Mouse (Mus musculus) kidney, postnatal 0 days (tissue): ENCODE data around the gene Ift122. TPM values are rescaled to one million over a fixed set of nuclear protein-coding genes. Genes with fewer than 3 reads are reported as not detected.
"Not testable (repeated sequence)": the region's sequence is repeated elsewhere in the genome, so short reads cannot be mapped to it uniquely, and the experiment has no call there.

ENCODE experiments used
- ATAC-seq: fragments of 200-750 bp; cut with Nextera tagmentation; replicated peaks from 2 replicates; pipeline ENCODE4 v1.8.0; 2017; ENCODE audit warnings: low read depth, moderate number of reproducible peaks, moderate TSS enrichment, moderate library complexity; ENCODE audit not compliant: low FRiP score
- DNase-seq: peaks from one replicate; pipeline ENCODE4 v3.0.0-alpha.2; 2016; ENCODE audit warnings: low spot score
- H3K27ac ChIP-seq: fragments of 300-500 bp; sonication (generic); 2 replicates; pipeline ENCODE4 v1.5.1; 2014; ENCODE audit warnings: mild to moderate bottlenecking
- H3K27me3 ChIP-seq: fragments of 300-500 bp; sonication (generic); 2 replicates; pipeline ENCODE4 v1.6.1; 2014; ENCODE audit warnings: low read length, mixed read lengths; ENCODE audit not compliant: insufficient read depth
- H3K36me3 ChIP-seq: fragments of 300-500 bp; sonication (generic); 2 replicates; pipeline ENCODE4 v1.6.1; 2014; ENCODE audit warnings: low read length, mixed read lengths; ENCODE audit not compliant: insufficient read depth
- H3K4me1 ChIP-seq: fragments of 300-500 bp; sonication (generic); replicated peaks from 2 replicates; pipeline ENCODE4 v1.6.1; 2014; ENCODE audit warnings: antibody characterized with exemption, low read length, mixed read lengths; ENCODE audit not compliant: insufficient read depth
- H3K4me2 ChIP-seq: fragments of 300-500 bp; sonication (generic); 2 replicates; pipeline ENCODE4 v1.6.1; 2014; ENCODE audit warnings: mild to moderate bottlenecking, low read length, moderate library complexity, mixed read lengths
- H3K4me3 ChIP-seq: fragments of 300-500 bp; sonication (generic); replicated peaks from 2 replicates; pipeline ENCODE4 v1.5.1; 2014; ENCODE audit warnings: low read depth, low read length
- H3K9ac ChIP-seq: fragments of 300-500 bp; sonication (generic); 2 replicates; pipeline ENCODE4 v1.6.1; 2014; ENCODE audit warnings: low read depth, low read length
- H3K9me3 ChIP-seq: fragments of 300-500 bp; sonication (generic); replicated peaks from 2 replicates; pipeline ENCODE4 v1.6.1; 2016; ENCODE audit warnings: low read length, inconsistent platforms, mixed read lengths
- CTCF ChIP-seq: IDR thresholded peaks from 2 replicates; pipeline ENCODE4 v1.5.1; 2016; ENCODE audit warnings: antibody characterized with exemption, low read depth, mild to moderate bottlenecking, moderate library complexity
- WGBS: fragments of 180-500 bp; shearing (Covaris S2); extraction: QIAGEN DNeasy Blood & Tissue Kit; methylation state at CpG from one replicate; pipeline ENCODE4 v1.1.7; 2014; 5-methylcytosine and 5-hydroxymethylcytosine counted together
- polyA plus RNA-seq: library from polyadenylated mRNA; unstranded; fragments of >200 nt; fragmentation: Nextera tagmentation; extraction: Ambion mirVana; gene quantifications from 2 replicates; pipeline ENCODE4 v1.2.1, GENCODE M21; 2015

Ift122 gene
- polyA plus RNA-seq, 1 experiment from 2014 or later, result 14.9 TPM

- 2% methylated on average over 5 of the region's 11 CpGs for WGBS
- peak; percentile 94 for ATAC-seq
- H3K9ac ChIP-seq, H3K36me3 ChIP-seq, H3K27me3 ChIP-seq, H3K4me1 ChIP-seq, H3K4me3 ChIP-seq, H3K9me3 ChIP-seq, H3K27ac ChIP-seq: not testable (repeated sequence)
- peak overlapping the region; percentile 37 for H3K4me2 ChIP-seq
- peak; percentile 87 for TF ChIP-seq CTCF
- DNase-seq, result peak; percentile 94
These were observed 29.3 kb upstream of the Ift122 start for GRCm38 (mm10) chr6:115823850-115824464.

- Histone ChIP-seq H3K27me3 (no peaks in the 10 kb centered on the region), H3K9me3 (no peaks in the 10 kb centered on the region), H3K9ac (no peak overlapping the region), H3K4me3 (no peak overlapping the region), H3K4me1 (no peaks in the 10 kb centered on the region), H3K27ac (no peak overlapping the region), H3K4me2 (no peak overlapping the region), H3K36me3 (no peaks in the 10 kb centered on the region)
- WGBS, result 86% methylated on average over 6 of the region's 6 CpGs
- TF ChIP-seq CTCF, result no peak
- ATAC-seq (no peak), DNase-seq (no peak)
These were observed 22.3 kb upstream of the Ift122 start for GRCm38 (mm10) chr6:115830779-115831601.

- H3K9me3 ChIP-seq, result no peaks in the 10 kb centered on the region
- H3K4me2 ChIP-seq, result no peak overlapping the region
- H3K4me1 ChIP-seq, result no peaks in the 10 kb centered on the region
- H3K27me3 ChIP-seq, result no peaks in the 10 kb centered on the region
- H3K36me3 ChIP-seq, result no peaks in the 10 kb centered on the region
- no peak for TF ChIP-seq CTCF
- no peak overlapping the region for H3K27ac ChIP-seq
- 92% methylated on average over 2 of the region's 2 CpGs for WGBS
- DNase-seq (no peak), ATAC-seq (no peak)
- no peak overlapping the region for H3K4me3 ChIP-seq
- H3K9ac ChIP-seq, result no peak overlapping the region
These were observed 21.0 kb upstream of the Ift122 start for GRCm38 (mm10) chr6:115832152-115832850.

- no peaks in the 10 kb centered on the region for H3K36me3 ChIP-seq
- H3K9ac ChIP-seq, result no peak overlapping the region
- TF ChIP-seq CTCF, result no peak
- DNase-seq, result no peak
- no peak for ATAC-seq
- no peak overlapping the region for H3K4me2 ChIP-seq
- H3K27me3 ChIP-seq, result no peaks in the 10 kb centered on the region
- H3K4me3 ChIP-seq, result no peak overlapping the region
- H3K9me3 ChIP-seq, result no peaks in the 10 kb centered on the region
- no peak overlapping the region for H3K27ac ChIP-seq
- no peaks in the 10 kb centered on the region; the same call in 1 of the 2 replicates for H3K4me1 ChIP-seq
These were observed 19.4 kb upstream of the Ift122 start for GRCm38 (mm10) chr6:115833861-115834260.

- Histone ChIP-seq H3K4me1 (no peaks in the 10 kb centered on the region; the same call in 1 of the 2 replicates), H3K27me3 (no peaks in the 10 kb centered on the region), H3K4me3 (peak within 1 kb of the TSS; percentile 22), H3K4me2 (peak within 1 kb of the TSS; percentile 67), H3K27ac (peak within 1 kb of the TSS; percentile 20; the same call in 1 of the 2 replicates), H3K9me3 (no peaks in the 10 kb centered on the region), H3K9ac (peak within 1 kb of the TSS; percentile 39; the same call in 1 of the 2 replicates), H3K36me3 (0 out of 2 replicates have a peak, but pooled peaks cover 11% of the 10 kb centered on the region)
- peak; percentile 23; the same call in 1 of the 2 replicates for TF ChIP-seq CTCF
- 1% methylated on average over 19 of the region's 19 CpGs for WGBS
- ATAC-seq (peak; percentile 95), DNase-seq (peak; percentile 91)
These were observed 15.1 kb upstream of the Ift122 start, which contains the start of gene Efcab12 for GRCm38 (mm10) chr6:115838161-115838597. Gene Efcab12 (minus strand): TSS chr6:115838412.

GRCm38 (mm10) chr6:115838745-115839144, 14.5 kb upstream of the Ift122 start:
- TF ChIP-seq CTCF, result no peak
- peak overlapping the region; percentile 22; the same call in 1 of the 2 replicates for H3K4me3 ChIP-seq
- H3K4me2 ChIP-seq, result peak overlapping the region; percentile 67
- peak; percentile 27; the same call in 1 of the 2 replicates for ATAC-seq
- no peak for DNase-seq
- H3K27ac ChIP-seq, result peak overlapping the region; percentile 5; the same call in 1 of the 2 replicates
- whole genome bisulfite sequencing, result 69% methylated on average over 5 of the region's 5 CpGs
- peaks cover 14% of the 10 kb centered on the region; the same call in 1 of the 2 replicates for H3K36me3 ChIP-seq
- H3K9me3 ChIP-seq, result no peaks in the 10 kb centered on the region
- no peaks in the 10 kb centered on the region; the same call in 1 of the 2 replicates for H3K4me1 ChIP-seq
- no peaks in the 10 kb centered on the region for H3K27me3 ChIP-seq
- no peak overlapping the region for H3K9ac ChIP-seq
